Mouse (Mus musculus) NIH3T3 (cell line): ENCODE results near the gene Kat7.

Experiments used
- DNase-seq: peaks from one replicate; pipeline ENCODE4 v3.0.0-alpha.2; 2012; ENCODE audit warnings: low read depth

The Kat7 gene

GRCm38 (mm10) chr11:95310007-95310647 is at the start of gene Kat7:
Kat7 (minus strand) TSS chr11:95310246.
- peak; percentile 99 for DNase-seq

GRCm38 (mm10) chr11:95358263-95358662 is 48.2 kb upstream of the Kat7 start:
- DNase-seq: no peak

GRCm38 (mm10) chr11:95356469-95357273 is 46.6 kb upstream of the Kat7 start:
- peak; percentile 36 for DNase-seq

GRCm38 (mm10) chr11:95356039-95356438 is 46.0 kb upstream of the Kat7 start:
- DNase-seq: no peak

GRCm38 (mm10) chr11:95355661-95356011 is 45.6 kb upstream of the Kat7 start:
- DNase-seq: no peak

GRCm38 (mm10) chr11:95354945-95355660 is 45.1 kb upstream of the Kat7 start:
- no peak for DNase-seq

- no peak for DNase-seq
These were observed 44.3 kb upstream of the Kat7 start for GRCm38 (mm10) chr11:95354228-95354944.

- no peak for DNase-seq
These were observed 43.2 kb upstream of the Kat7 start for GRCm38 (mm10) chr11:95353226-95353625.

GRCm38 (mm10) chr11:95352686-95353085 is 42.6 kb upstream of the Kat7 start:
- DNase-seq: no peak

- no peak for DNase-seq
These were observed 40.9 kb upstream of the Kat7 start for GRCm38 (mm10) chr11:95350960-95351359.

- no peak for DNase-seq
These were observed 40.2 kb upstream of the Kat7 start for GRCm38 (mm10) chr11:95350289-95350688.

GRCm38 (mm10) chr11:95344181-95344580 is 34.1 kb upstream of the Kat7 start:
- no peak for DNase-seq

GRCm38 (mm10) chr11:95343180-95343579 is 33.1 kb upstream of the Kat7 start:
- DNase-seq: peak; percentile 20

GRCm38 (mm10) chr11:95340664-95341063 is 30.6 kb upstream of the Kat7 start:
- DNase-seq: no peak

- no peak for DNase-seq
These were observed 30.2 kb upstream of the Kat7 start for GRCm38 (mm10) chr11:95340259-95340658.

- DNase-seq: no peak
These were observed 29.5 kb upstream of the Kat7 start for GRCm38 (mm10) chr11:95339471-95340021.

- no peak for DNase-seq
These were observed 27.8 kb upstream of the Kat7 start for GRCm38 (mm10) chr11:95337846-95338342.

- DNase-seq: no peak
These were observed 27.2 kb upstream of the Kat7 start for GRCm38 (mm10) chr11:95337129-95337813.

- peak; percentile 64 for DNase-seq
These were observed 26.6 kb upstream of the Kat7 start, which contains the start of gene Fam117a for GRCm38 (mm10) chr11:95336568-95337128. Fam117a (plus strand) TSS chr11:95337018.

- peak; percentile 28 for DNase-seq
These were observed 24.5 kb upstream of the Kat7 start for GRCm38 (mm10) chr11:95334448-95335060.
